Mouse (Mus musculus): ENCODE results near the gene Tnfaip8l1. TPM values are rescaled to one million over a fixed set of nuclear protein-coding genes. Genes with fewer than 3 reads are reported as not detected.

Tnfaip8l1 gene
- total RNA-seq, 4 experiments from 2014 or later = 2.2 to 4.2 (median 3.8) TPM

DNA sequence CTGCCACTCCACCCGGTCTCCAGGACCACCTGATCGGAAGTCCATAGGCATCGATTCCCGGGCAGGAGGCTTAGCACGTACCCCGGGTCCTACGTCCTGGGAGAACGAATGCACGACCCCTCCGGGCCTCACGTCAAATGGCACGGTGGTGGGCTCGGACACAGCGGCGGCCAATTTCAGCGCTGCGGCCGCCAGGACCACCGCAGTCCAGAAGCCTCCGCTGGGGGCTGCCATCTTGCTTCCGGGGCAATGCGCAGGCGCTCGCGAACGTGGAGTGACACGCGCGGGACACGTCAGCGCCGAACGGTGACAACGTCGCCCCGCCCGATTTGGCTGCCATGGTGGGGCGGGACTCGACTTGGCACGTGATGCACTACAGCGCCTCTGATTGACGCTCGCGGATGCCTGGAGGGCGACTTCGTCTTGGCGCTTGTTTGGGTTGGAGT is 21.4 kb downstream of the Tnfaip8l1 start, which contains the start of gene Mydgf:
Gene Mydgf, minus strand, starts transcription at position 263 of the 446 bp plus-strand sequence.
- peak; percentile 94 for DNase-seq

DNA sequence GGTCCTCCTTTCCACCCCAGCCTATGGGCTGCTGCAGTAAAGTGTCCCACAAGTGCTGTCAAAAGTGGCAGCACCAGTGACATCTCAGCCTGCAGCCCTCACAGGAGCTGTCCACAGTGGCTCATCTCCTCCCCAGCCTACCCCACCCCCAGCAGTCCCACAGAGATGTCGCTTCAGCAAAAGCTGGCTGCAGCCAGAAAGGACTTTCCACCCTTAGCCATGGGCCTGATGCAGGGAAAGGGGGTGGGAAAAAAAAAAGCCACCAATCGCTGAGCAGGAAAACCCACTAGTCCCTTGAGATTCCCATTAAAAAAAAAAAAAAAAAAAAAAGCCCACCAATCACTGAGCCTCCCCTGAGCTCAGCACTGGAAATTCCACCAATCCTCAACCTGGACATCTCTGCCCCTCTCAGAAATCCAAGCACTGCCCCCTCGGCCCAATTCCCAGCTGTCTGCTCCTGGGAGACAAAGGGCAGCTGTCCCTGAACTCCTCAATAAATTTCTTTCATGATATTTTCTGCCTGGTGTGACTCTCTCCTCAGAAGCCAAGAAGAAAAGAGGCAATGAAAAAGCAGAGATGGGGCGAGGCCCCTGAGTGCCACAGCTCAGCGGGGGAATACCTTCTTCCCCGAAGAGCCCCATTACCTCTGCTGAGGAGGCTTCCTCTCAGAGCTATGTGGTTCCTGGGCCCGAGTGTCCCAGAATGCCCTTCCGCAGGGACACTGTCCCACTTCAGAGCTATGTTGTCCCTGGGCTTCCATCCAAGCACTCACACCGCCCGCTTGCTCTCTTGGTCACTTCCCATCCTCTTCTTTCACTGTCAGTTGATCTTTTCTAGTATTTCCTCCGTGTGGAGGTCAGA is 23.2 kb downstream of the Tnfaip8l1 start:
- peak; percentile 79 for DNase-seq

DNA sequence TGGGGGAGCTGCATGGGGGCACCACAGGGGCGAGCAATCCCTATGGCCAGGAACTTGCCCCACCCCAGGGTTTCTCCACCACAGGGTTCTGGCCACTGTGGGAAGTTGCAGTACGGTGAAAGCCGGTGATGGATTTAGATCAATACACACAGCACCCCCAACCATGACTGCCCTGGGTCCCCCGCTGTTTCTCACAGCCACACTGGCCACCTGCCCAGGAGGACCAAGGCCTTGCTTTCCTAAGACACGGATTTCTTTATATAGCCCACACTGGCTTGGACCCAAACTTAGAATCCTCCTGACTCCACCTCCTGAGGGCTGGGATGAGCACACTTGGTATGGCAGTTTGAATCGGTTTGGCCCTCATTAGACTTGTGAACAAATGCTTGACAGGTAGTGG is 29.0 kb downstream of the Tnfaip8l1 start:
- no peak for DNase-seq

DNA sequence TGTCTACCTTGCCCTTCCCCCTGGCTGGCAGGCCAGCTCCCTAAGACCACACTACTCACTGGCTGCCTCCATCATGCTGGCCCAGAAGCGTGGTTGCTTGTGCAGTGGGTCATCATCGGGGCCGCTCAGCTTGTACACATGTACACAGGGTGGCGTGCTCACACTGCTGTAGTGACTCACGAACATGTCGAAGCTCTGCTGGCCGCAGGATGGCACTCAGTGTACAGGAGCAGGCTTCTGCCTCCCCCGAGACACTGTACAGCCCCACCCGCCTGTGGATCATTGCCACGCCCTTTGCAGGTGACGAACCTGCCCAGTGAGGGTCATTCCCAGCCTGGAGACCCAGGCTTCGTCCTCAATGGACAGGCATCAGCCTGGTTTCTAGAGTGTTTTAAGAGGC is 32.1 kb downstream of the Tnfaip8l1 start:
- DNase-seq = no peak

DNA sequence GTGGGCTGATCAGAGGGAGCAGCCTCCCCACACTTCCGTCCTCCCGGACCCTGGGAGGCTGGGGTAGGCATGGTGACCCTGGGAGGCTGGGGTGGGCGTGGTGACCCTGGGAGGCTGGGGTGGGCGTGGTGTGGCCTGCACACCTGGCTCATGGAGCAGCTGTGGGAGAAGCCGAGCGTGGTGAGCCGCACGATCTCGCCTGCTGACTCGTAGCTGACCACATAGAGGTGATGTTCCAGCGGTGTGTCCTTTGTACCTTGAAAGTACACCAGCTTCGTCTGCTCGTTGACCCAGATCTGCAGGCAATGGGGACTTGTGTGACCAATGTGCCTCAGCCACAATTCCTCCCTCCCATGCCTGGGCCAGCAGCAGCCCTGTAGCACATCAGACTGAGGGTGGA is 32.5 kb downstream of the Tnfaip8l1 start:
- DNase-seq = no peak

DNA sequence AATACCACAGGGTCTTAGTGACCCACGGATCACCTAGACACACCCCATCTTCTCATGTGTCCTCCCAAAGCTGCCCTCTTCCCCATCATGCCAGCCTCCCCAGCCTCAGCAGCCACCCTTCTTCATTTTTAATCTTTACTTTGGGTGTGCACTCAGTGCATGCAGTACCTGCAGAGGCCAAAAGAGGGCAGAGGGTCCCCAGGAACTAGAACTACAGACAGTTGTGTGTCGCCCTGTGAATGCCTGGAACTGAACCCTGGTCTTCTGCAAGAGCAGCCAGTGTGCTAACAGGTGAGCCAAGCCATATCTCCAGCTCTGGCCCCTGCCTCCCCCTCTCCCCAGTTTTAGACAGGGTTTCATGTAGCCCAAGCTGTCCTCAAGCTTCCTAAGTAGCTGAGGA is 34.6 kb downstream of the Tnfaip8l1 start:
- no peak for DNase-seq

DNA sequence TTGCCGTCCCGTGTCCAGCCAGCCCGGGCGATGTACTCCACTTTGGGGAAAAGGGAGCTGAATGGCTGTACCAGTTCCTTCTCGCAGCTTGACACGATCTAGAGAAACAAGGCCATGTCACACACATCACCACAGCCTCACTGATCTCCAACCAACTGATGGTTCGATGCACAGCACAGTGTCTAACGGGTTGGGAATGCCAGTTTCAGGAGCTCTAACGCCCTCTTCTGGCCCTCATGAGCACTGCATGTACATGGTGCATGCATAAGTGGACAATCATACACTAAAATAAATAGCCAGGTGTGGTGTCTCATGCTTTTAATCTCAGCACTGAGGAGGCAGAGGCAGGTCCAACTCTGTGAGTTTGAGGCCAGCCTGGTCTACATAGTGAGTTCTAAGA is 38.3 kb downstream of the Tnfaip8l1 start:
- no peak for DNase-seq

DNA sequence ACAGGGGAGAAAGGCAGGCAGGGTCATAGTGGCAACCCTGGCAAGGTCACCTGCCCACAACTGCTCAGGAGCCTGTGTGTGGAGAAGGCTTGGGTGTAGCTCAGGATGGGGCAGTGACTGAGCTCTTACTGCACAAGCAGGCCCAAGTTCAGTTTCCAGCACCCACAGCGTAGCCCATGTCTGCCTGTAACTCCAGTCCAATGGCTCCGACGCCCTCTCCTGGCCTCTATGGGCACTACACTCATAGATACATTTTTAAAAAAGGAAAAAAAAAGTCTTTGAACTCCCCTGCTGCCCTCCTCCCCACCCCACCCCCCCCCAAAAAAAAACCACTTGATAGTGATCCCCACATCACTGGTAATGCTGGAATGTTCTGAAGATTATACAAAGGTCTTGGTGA is 39.4 kb downstream of the Tnfaip8l1 start:
- DNase-seq = no peak

DNA sequence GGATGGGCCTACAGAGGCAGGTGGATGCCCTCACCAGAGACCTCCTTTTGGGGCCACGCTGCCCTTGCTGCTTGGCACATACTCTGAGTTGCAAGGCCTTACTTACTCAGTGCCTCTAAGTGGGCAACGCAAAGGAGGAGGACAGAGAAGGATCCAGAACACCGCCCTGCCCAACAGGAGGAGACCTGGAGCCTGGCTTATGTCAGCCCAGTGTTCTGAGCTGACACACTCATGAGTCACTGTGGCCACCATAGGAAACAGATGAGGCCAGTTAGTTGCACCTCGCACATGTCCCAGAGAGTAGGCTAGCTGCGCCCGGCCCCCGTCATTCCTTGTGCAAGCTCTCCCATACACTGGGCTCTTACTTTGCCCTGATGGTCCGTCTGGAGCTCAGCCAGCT is 40.2 kb downstream of the Tnfaip8l1 start:
- no peak for DNase-seq

DNA sequence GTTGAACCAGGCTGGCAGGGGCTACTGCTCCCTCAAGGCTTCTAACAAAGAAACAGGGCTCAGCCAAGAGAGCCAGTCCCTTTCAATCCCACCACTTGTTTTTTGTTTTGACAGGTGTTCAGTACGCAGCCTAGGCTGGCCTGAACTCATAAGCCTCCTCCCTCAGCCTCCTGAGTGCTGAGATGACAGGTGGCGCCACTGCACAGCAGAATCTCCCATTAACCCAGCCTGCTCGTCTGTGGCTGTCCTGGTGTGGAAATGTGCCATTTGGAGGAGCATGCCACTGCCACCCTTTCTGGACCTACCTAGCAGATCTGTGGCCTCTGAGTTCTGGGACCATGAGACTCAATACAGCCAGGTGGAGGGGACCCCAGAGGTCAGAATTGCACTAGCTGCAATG is 41.5 kb downstream of the Tnfaip8l1 start:
- no peak for DNase-seq

DNA sequence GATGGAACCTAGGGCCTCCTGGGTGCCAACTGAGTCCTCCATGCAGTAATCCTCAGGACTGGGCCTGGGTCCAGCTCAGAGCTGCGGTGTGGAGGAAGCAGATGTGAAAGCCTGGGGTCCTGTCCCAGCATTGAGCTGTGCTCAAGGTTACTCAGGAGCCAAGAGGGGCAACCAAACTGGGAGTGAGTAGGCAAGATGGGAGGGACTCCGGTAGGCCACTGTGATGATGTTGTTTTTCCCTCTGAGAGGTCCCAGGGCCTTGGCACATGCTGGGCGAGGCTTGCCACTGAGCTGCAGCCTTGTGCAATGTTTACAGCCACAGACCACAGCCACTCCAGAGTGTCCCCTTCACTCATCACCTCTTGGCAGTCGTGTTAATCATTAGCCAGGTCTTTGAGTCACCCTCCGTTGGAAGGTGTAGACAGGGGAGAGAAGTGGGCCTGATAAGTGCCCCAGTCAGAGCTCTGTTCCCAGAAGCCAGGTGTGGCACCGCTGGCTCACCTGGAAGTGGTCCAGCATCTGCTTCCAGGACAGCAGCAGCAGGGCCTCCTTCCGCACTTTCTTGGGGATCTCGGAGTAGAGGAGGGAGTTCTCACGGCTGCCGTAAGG is 44.1 kb downstream of the Tnfaip8l1 start:
- DNase-seq = no peak

DNA sequence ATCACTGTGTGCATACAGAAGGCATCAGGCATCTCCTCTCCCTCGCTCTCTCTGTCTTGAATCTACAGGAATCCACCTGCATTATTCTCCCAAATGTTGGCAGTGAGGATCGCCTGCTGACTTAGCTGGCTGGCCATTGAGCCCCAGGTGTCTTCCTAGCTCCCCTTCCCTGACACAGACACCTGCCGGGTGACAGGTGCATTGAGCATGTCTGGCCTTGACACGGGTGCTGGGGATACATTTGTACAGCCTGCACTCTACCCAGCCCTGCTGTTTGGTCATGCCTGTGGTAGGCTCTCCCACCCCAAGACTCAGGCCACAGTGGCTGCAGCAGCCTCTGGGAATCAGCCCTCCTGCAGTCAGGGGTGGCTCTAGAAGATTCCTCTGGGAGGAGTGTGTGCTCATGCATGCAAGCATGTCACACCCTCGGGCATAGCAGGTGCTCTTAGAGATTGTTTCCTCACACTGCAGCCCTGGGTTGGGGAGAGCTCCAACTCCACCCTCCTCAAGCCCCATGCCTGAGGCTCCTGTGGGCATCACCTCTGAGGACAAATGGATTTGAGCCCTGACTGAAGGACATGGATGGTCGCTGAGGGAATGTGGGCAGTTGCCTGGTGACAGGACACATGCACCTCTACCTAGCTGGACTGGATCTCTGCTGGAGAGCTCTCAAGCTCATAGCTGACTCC is 44.9 kb downstream of the Tnfaip8l1 start:
- DNase-seq = no peak

DNA sequence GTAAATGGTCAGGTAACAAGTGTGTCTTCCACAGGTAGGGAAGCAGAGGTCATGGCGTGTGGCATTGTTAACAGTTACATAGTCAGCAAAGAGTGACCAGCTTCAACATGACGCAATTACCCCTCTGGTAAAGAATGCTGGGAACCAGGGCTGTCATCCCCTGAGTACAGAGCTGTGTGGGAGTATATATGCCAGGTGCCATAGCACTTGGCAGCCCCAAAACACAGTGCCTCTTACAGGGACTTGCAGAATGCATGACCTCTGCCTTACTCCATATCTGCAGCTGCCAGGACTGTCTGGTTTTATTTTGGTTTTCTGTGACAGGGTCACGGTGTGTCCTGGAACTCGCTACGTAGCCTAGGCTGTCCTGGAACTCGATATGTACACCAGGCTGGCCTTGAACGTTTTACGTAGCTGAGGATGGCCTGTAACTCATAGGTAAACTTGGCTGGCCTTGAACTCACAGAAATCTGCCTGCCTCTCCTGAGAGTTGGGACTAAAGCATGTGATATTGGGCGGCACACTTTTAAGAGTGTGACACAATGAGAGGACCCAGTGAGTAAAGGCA is 45.8 kb downstream of the Tnfaip8l1 start:
- DNase-seq = no peak

DNA sequence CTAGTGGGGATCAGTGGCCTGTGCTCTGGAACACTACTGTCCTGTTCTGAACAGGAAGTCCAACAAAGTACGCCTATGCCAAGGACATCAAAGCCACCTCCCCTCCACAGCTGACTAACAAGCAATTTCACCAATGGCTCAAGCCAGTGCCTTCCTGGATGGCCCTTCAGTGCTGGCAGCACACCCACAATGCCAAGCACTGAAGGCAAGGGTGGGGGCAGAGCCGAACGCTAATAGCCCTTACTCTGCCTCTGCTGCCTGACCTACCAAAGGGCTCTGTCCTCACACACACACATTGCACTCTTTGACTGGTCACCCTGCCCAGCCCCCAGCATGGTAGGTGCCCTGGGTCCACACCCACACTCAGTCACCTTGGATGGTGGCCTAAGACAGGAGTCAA is 46.5 kb downstream of the Tnfaip8l1 start:
- no peak for DNase-seq

DNA sequence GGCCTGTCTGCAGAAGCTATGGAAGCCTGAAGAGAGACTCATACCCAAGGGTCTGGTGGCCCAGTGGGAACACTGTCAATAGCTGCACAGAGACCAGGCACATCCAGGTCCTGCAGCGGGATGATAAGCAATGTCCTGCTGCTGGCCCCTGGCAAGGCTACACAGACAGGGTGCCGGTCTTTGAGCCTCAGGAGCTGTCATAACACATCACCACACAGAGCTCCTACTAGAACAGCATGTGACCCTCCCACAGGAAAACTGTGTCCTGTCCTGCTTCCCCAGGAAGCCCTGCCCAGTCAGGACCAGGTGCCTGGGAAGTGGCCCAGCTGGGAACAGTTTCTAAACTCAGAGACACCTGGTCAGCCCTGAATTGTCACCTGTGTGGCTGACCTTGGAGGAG is 48.8 kb downstream of the Tnfaip8l1 start:
- DNase-seq = no peak

DNA sequence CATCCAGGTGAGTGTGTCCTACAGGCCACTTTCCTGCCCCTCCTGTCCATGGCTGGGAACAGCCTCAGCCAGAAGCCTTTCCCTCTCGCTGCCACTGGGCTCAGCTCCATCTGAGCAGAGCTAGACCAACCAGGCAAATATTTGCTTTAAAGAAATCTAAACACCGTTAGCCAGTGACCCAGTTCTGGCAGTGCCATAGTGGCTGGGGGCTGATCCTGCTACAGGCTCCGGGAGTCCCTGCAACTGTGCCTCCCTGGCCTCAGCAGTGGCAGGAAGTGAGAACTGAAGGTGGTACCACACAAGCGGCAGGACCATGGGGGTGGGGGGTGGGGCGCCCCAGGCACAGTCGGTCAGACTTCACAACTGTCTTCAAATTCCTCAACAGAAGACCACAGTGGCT is 50.4 kb downstream of the Tnfaip8l1 start:
- DNase-seq = no peak

DNA sequence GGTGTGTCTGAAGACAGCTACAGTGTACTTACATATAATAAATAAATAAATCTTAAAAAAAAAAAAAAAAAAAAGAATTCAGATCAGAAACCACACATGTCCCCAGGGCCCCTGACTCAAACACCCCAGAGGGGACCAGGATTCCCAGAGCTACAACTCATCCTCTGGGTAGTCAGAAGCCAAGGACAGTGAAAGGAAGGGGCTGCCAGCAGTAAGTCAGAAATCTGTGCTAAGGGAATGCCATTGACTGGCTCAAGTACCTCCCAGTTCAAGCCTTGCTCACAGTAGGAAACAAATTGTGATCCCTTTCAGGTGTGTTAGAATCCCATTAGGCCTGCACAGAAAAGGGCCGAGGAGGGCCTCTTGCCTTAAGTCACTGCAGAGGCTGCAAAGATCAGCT is 52.0 kb downstream of the Tnfaip8l1 start:
- DNase-seq = no peak

DNA sequence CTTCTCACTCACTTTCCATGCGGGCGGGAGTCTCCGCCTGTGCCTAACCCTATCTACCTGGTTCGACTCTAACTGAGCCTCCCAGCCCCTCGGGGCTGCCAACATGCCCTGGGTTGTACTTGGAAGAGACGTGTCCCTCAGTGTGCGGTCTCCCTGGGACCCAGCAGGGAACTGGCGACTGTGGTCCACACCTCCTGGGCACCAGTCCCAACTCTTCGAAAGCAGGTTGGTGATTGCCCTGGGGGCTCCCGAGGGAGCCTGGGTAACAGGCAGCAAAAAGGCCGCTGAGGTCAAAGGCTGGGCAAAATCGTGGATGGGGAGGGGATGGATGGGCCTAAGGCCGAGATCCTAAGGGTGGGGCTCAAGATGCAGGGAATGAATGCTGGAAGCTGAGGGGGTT is 55.4 kb downstream of the Tnfaip8l1 start:
- no peak for DNase-seq

DNA sequence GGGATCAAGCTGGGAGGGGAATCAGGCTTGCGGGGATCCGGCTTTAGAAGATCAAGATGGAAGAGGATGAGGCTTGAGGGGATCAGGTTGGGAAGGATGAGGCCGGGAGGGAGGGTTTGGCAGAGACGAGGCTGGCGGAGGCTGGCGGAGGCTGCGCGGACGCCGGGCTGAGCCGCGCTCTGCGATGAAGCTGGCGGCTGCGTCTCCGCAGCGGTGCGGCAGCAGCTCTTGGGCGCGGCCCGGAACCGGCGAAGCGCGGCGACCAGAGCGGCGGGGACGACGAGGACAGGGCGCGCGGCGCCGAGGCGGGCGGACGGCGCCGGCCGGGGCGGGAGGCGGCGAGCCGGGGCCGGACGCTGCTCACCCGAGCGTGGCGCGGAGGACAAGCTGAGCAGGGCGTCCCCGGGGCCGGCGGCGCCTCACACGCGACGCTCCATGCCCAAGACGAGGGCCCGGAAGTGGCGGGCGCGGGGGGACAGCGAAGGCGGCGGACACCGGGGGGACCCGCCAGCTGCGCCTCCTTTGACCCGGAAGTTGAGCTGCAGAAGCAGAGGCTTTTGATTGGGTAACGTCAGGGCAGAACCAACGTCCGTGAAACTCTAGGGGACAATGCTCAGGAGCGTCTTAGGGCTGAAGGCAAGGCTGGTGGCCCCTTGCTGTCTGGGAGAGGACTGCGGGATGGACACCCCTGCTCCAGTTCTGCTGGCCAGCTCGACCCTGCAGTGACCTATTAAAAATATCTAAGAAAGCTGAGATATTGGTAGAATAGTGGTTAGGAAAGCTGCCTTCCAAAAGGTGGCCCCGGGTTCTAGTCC is 56.3 kb downstream of the Tnfaip8l1 start, which contains the start of gene Dpp9:
Gene Dpp9, minus strand, starts transcription at position 529 of the 815 bp plus-strand sequence.
- DNase-seq = peak; percentile 93

DNA sequence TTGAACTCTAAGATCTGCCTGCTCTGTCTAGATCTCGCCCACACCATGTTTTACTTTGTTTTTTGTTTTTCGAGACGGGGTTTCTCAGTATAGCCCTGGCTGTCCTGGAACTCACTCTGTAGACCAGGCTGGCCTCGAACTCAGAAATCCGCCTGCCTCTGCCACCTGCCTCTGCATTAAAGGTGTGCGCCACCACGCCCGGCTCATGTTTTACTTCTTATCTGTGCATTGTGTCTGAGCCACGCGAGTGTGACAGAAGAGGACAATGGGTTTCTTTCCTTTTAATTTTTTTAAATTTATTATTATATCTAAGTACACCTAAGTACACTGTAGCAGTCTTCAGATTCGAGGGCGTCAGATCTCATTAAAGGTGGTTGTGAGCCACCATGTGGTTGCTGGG is 57.0 kb downstream of the Tnfaip8l1 start:
- DNase-seq = no peak

DNA sequence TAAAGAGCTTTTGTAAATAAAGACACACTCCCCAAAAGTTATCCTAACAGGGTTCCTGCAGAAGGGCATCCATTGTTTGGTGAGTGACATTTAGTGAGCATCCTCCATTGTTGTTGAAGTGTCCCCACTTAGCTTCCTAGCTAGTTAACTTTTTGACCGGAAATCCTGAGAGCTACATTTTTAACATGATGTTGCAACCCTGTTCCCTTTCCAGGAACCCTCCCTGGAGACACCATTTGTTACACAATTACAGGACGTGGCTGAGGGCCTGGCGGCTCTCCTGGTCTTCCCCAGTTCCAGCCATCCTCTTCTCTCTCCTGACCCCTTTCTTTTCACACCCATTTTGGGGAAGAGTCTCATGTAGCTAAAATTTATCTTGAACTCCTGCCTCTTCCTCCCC is 57.5 kb downstream of the Tnfaip8l1 start:
- peak; percentile 47 for DNase-seq
